Mouse (Mus musculus) kidney, embryonic 14.5 days (tissue): ENCODE results near the gene Antxr2. TPM values are rescaled to one million over a fixed set of nuclear protein-coding genes. Genes with fewer than 3 reads are reported as not detected.

Experiments used
- ATAC-seq: fragments of 200-750 bp; cut with Nextera tagmentation; 2 replicates; pipeline ENCODE4 v1.8.0; 2017; ENCODE audit warnings: moderate number of reproducible peaks, mild to moderate bottlenecking, moderate TSS enrichment, moderate library complexity; ENCODE audit not compliant: low FRiP score, low TSS enrichment
- H3K27ac ChIP-seq: fragments of 300-500 bp; sonication (generic); 2 replicates; pipeline ENCODE4 v1.5.1; 2014; ENCODE audit warnings: low read depth, mild to moderate bottlenecking, low read length, moderate library complexity, mixed read lengths
- H3K27me3 ChIP-seq: fragments of 300-500 bp; sonication (generic); 2 replicates; pipeline ENCODE4 v1.6.1; 2014; ENCODE audit warnings: mild to moderate bottlenecking, low read length; ENCODE audit not compliant: control insufficient read depth, insufficient read depth
- H3K36me3 ChIP-seq: fragments of 300-500 bp; sonication (generic); 2 replicates; pipeline ENCODE4 v1.6.1; 2014; ENCODE audit warnings: low read length, mixed read lengths; ENCODE audit not compliant: control insufficient read depth, insufficient read depth
- H3K4me1 ChIP-seq: fragments of 300-500 bp; sonication (generic); 2 replicates; pipeline ENCODE4 v1.6.1; 2014; ENCODE audit warnings: low read length, mixed read lengths; ENCODE audit not compliant: control insufficient read depth, insufficient read depth
- H3K4me2 ChIP-seq: fragments of 300-500 bp; sonication (generic); replicated peaks from 2 replicates; pipeline ENCODE4 v1.6.1; 2014; ENCODE audit warnings: low read depth, mild to moderate bottlenecking, low read length
- H3K4me3 ChIP-seq: fragments of 300-500 bp; sonication (generic); 2 replicates; pipeline ENCODE4 v1.5.1; 2014; ENCODE audit warnings: mild to moderate bottlenecking, low read length
- H3K9ac ChIP-seq: fragments of 300-500 bp; sonication (generic); 2 replicates; pipeline ENCODE4 v1.6.1; 2014; ENCODE audit warnings: low read depth, mild to moderate bottlenecking, low read length, moderate library complexity
- H3K9me3 ChIP-seq: fragments of 300-500 bp; sonication (generic); 2 replicates; pipeline ENCODE4 v1.6.1; 2016; ENCODE audit warnings: low read length; ENCODE audit not compliant: control insufficient read depth
- WGBS: fragments of 180-500 bp; shearing (Covaris S2); extraction: QIAGEN DNeasy Blood & Tissue Kit; methylation state at CpG from one replicate; pipeline ENCODE4 v1.1.7; 2014; 5-methylcytosine and 5-hydroxymethylcytosine counted together
- polyA plus RNA-seq: library from polyadenylated mRNA; unstranded; fragments of >200 nt; fragmentation: Nextera tagmentation; extraction: Ambion mirVana; gene quantifications from 2 replicates; pipeline ENCODE4 v1.2.1, GENCODE M21; 2014

The Antxr2 gene
- polyA plus RNA-seq, 1 experiment from 2014 or later, result 18.5 TPM

GRCm38 (mm10) chr5:97973293-97973692 is 57.5 kb downstream of the Antxr2 start:
- no peak for ATAC-seq
- Histone ChIP-seq H3K4me3 (no peak overlapping the region), H3K4me2 (no peak overlapping the region), H3K36me3 (no peaks in the 10 kb centered on the region; the same call in 1 of the 2 replicates), H3K4me1 (no peaks in the 10 kb centered on the region), H3K9me3 (no peaks in the 10 kb centered on the region), H3K27ac (no peak overlapping the region), H3K9ac (no peak overlapping the region), H3K27me3 (no peaks in the 10 kb centered on the region)
- WGBS, result 76% methylated on average over 1 of the region's 1 CpGs

- Histone ChIP-seq H3K27me3 (no peaks in the 10 kb centered on the region), H3K9ac (no peak overlapping the region), H3K4me1 (no peaks in the 10 kb centered on the region), H3K9me3 (no peaks in the 10 kb centered on the region), H3K36me3 (no peaks in the 10 kb centered on the region; the same call in 1 of the 2 replicates), H3K4me3 (no peak overlapping the region), H3K27ac (no peak overlapping the region), H3K4me2 (no peak overlapping the region)
- WGBS, result 85% methylated on average over 4 of the region's 4 CpGs
- ATAC-seq, result no peak
Measured at GRCm38 (mm10) chr5:97972029-97972428, 58.8 kb downstream of the Antxr2 start.

GRCm38 (mm10) chr5:97971236-97971635 is 59.6 kb downstream of the Antxr2 start:
- Histone ChIP-seq H3K27ac (no peak overlapping the region), H3K9ac (no peak overlapping the region), H3K27me3 (no peaks in the 10 kb centered on the region), H3K9me3 (no peaks in the 10 kb centered on the region), H3K4me3 (no peak overlapping the region), H3K36me3 (no peaks in the 10 kb centered on the region; the same call in 1 of the 2 replicates), H3K4me2 (no peak overlapping the region), H3K4me1 (no peaks in the 10 kb centered on the region)
- 71% methylated on average over 3 of the region's 3 CpGs for WGBS
- ATAC-seq, result no peak

GRCm38 (mm10) chr5:97967044-97967443 is 63.8 kb downstream of the Antxr2 start:
- no peaks in the 10 kb centered on the region; the same call in 1 of the 2 replicates for H3K36me3 ChIP-seq
- H3K9ac ChIP-seq, result no peak overlapping the region
- WGBS, result 87% methylated on average over 5 of the region's 5 CpGs
- H3K4me3 ChIP-seq, result no peak overlapping the region
- no peak overlapping the region for H3K27ac ChIP-seq
- no peaks in the 10 kb centered on the region for H3K4me1 ChIP-seq
- no peak overlapping the region for H3K4me2 ChIP-seq
- H3K9me3 ChIP-seq, result no peaks in the 10 kb centered on the region
- no peak for ATAC-seq
- H3K27me3 ChIP-seq, result no peaks in the 10 kb centered on the region

GRCm38 (mm10) chr5:97966101-97966500 is 64.7 kb downstream of the Antxr2 start:
- H3K9me3 ChIP-seq, result no peaks in the 10 kb centered on the region

GRCm38 (mm10) chr5:97964444-97964843 is 66.4 kb downstream of the Antxr2 start:
- H3K4me2 ChIP-seq, result no peak overlapping the region
- H3K36me3 ChIP-seq, result peaks cover 8% of the 10 kb centered on the region; the same call in 1 of the 2 replicates
- no peak overlapping the region for H3K4me3 ChIP-seq
- no peaks in the 10 kb centered on the region for H3K27me3 ChIP-seq
- no peaks in the 10 kb centered on the region for H3K4me1 ChIP-seq
- ATAC-seq, result no peak
- H3K9ac ChIP-seq, result no peak overlapping the region
- H3K9me3 ChIP-seq, result no peaks in the 10 kb centered on the region
- H3K27ac ChIP-seq, result no peak overlapping the region
- WGBS, result 86% methylated on average over 2 of the region's 2 CpGs

More at GRCm38 (mm10) chr5:97966101-97966500, 64.7 kb downstream of the Antxr2 start:
- no peak overlapping the region for H3K9ac ChIP-seq
- H3K4me1 ChIP-seq, result no peaks in the 10 kb centered on the region
- H3K36me3 ChIP-seq, result no peaks in the 10 kb centered on the region; the same call in 1 of the 2 replicates
- no peaks in the 10 kb centered on the region for H3K27me3 ChIP-seq
- no peak for ATAC-seq
- H3K4me3 ChIP-seq, result no peak overlapping the region
- no peak overlapping the region for H3K4me2 ChIP-seq
- H3K27ac ChIP-seq, result no peak overlapping the region

GRCm38 (mm10) chr5:97962512-97962911 is 68.3 kb downstream of the Antxr2 start:
- 88% methylated on average over 3 of the region's 3 CpGs for WGBS
- Histone ChIP-seq H3K27ac (no peak overlapping the region), H3K9me3 (no peaks in the 10 kb centered on the region), H3K27me3 (no peaks in the 10 kb centered on the region), H3K9ac (no peak overlapping the region), H3K4me3 (no peak overlapping the region), H3K4me1 (no peaks in the 10 kb centered on the region), H3K4me2 (no peak overlapping the region), H3K36me3 (peaks cover 8% of the 10 kb centered on the region; the same call in 1 of the 2 replicates)
- ATAC-seq, result no peak

- H3K9ac ChIP-seq, result no peak overlapping the region
- H3K36me3 ChIP-seq, result peaks cover 8% of the 10 kb centered on the region; the same call in 1 of the 2 replicates
- H3K4me1 ChIP-seq, result no peaks in the 10 kb centered on the region
- no peak for ATAC-seq
- H3K27me3 ChIP-seq, result no peaks in the 10 kb centered on the region
- WGBS, result 89% methylated on average over 7 of the region's 7 CpGs
- no peak overlapping the region for H3K4me2 ChIP-seq
- no peak overlapping the region for H3K4me3 ChIP-seq
- H3K27ac ChIP-seq, result no peak overlapping the region
- no peaks in the 10 kb centered on the region for H3K9me3 ChIP-seq
Measured at GRCm38 (mm10) chr5:97961786-97962185, 69.1 kb downstream of the Antxr2 start.

- peaks cover 8% of the 10 kb centered on the region; the same call in 1 of the 2 replicates for H3K36me3 ChIP-seq
Measured at GRCm38 (mm10) chr5:97959651-97960050, 71.2 kb downstream of the Antxr2 start.

More at GRCm38 (mm10) chr5:97959651-97960050, 71.2 kb downstream of the Antxr2 start:
- no peak for ATAC-seq
- Histone ChIP-seq H3K9ac (no peak overlapping the region), H3K9me3 (no peaks in the 10 kb centered on the region), H3K27me3 (no peaks in the 10 kb centered on the region), H3K4me3 (no peak overlapping the region), H3K27ac (no peak overlapping the region), H3K4me1 (no peaks in the 10 kb centered on the region), H3K4me2 (no peak overlapping the region)
- 71% methylated on average over 2 of the region's 2 CpGs for WGBS
